Mouse (Mus musculus) forebrain, embryonic 10.5 days (tissue): Measurements from ENCODE around the gene Cyct. TPM values are rescaled to one million over a fixed set of nuclear protein-coding genes. Genes with fewer than 3 reads are reported as not detected.

ENCODE experiments used
- DNase-seq: peaks from one replicate; pipeline ENCODE4 v3.0.0-alpha.2; 2017; ENCODE audit warnings: low spot score; ENCODE audit errors: extremely low spot score
- H3K27ac ChIP-seq: fragments of 300-500 bp; sonication (generic); 2 replicates; pipeline ENCODE4 v1.5.1; 2016; ENCODE audit warnings: mild to moderate bottlenecking
- H3K27me3 ChIP-seq: fragments of 300-500 bp; sonication (generic); 2 replicates; pipeline ENCODE4 v1.6.1; 2016; ENCODE audit warnings: mild to moderate bottlenecking; ENCODE audit not compliant: poor library complexity, severe bottlenecking
- H3K36me3 ChIP-seq: fragments of 300-500 bp; sonication (generic); replicated peaks from 2 replicates; pipeline ENCODE4 v1.6.1; 2016; ENCODE audit warnings: mild to moderate bottlenecking, moderate library complexity
- H3K4me1 ChIP-seq: fragments of 300-500 bp; sonication (generic); 2 replicates; pipeline ENCODE4 v1.6.1; 2016
- H3K4me3 ChIP-seq: fragments of 300-500 bp; sonication (generic); 2 replicates; pipeline ENCODE4 v1.5.1; 2016; ENCODE audit warnings: mild to moderate bottlenecking, moderate library complexity
- H3K9me3 ChIP-seq: fragments of 300-500 bp; sonication (generic); 2 replicates; pipeline ENCODE4 v1.6.1; 2016; ENCODE audit warnings: mild to moderate bottlenecking, moderate library complexity
- WGBS: fragments of 180-500 bp; shearing (Covaris S2); methylation state at CpG from one replicate; pipeline ENCODE4 v1.1.7; 2016; 5-methylcytosine and 5-hydroxymethylcytosine counted together
- microRNA-seq: library from miRNA; unstranded; fragments of <30 nt; microRNA quantifications from one replicate; pipeline ENCODE4, GENCODE M21; 2017
- polyA plus RNA-seq: library from polyadenylated mRNA; unstranded; fragments of >200 nt; fragmentation: Nextera tagmentation; extraction: Ambion mirVana; gene quantifications from 2 replicates; pipeline ENCODE4 v1.2.1, GENCODE M21; 2016

The Cyct gene
- polyA plus RNA-seq, 1 experiment from 2014 or later, result not detected

DNA sequence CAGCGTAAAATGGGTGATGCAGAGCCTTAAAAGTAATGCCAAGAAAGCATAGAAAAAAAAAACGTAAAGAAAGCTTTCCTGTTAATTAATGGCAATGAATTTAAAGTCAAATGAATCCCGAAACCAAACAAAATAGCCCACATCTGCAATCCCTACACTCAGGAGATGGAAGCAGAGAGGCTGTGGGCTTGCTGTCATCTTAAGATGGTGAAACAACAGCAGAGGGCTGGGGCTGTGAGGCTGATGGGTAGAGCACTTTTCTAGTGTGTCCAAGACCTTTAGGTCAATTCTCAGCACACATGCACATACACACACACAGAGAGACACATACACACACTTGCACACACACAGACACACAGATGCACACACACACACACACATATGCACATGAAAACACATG is 34.1 kb downstream of the Cyct start:
- Histone ChIP-seq H3K9me3 (no peaks in the 10 kb centered on the region), H3K4me1 (peaks cover 12% of the 10 kb centered on the region), H3K27ac (no peak overlapping the region), H3K4me3 (no peak overlapping the region), H3K27me3 (peaks cover 5% of the 10 kb centered on the region; the same call in 1 of the 2 replicates), H3K36me3 (no peaks in the 10 kb centered on the region)
- 92% methylated on average over 3 of the region's 3 CpGs for WGBS
- DNase-seq, result no peak

DNA sequence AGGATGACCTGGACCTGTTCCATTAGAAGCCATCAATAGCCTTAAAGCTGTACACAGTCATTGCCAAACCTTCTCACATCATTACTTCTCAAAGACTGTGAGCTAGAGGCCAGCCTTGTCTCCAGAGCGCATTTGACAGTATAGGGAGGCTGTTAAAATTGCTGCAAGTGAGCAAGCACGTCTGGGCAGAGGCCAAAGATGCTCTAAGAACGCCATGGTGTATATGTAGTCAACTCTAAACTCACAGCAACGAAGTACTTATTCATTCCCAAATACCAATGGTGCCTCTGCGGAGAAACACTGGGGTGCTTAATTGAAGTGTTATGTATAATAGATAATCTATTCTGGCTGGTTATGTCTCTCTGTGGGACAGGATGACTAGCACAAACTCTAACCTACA is 35.8 kb downstream of the Cyct start:
- Histone ChIP-seq H3K9me3 (no peaks in the 10 kb centered on the region), H3K4me1 (peaks cover 18% of the 10 kb centered on the region), H3K27ac (no peak overlapping the region), H3K27me3 (peaks cover 5% of the 10 kb centered on the region; the same call in 1 of the 2 replicates), H3K36me3 (no peaks in the 10 kb centered on the region), H3K4me3 (no peak overlapping the region)
- 91% methylated on average over 5 of the region's 5 CpGs for WGBS
- no peak for DNase-seq

DNA sequence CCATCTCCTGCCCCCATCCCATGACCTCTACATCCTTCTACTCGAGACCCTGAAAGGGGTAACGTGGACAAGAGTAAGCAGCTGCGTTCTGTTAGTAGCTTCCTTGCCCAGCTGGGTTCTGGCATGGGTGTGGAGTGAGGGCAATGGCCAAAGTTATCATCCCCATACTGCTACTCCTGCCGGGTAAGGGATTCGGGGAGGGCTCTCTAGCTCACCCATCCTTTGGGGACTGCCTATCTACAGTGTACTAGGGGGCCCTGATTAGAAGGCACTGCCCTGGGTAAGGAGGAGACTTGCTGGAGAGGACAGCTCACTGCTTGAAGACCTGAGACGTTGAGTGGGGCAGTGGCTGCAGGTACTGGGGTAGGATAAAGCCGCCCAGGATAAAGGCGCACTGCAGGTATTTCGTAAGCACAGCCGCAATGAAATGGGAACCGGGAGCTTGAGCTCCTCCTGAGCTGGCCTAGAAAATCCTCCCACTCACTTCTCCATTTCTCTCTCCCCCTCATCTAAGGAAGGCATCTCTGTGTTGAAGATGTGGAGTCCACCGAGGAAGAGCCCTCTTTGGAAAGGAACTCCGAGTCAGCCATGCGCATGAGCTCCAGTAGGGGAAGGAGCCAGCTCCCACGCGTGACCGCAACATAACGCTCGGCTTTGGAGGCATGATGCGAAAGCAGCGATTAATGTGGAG is 36.9 kb downstream of the Cyct start:
- WGBS, result 86% methylated on average over 21 of the region's 21 CpGs
- DNase-seq, result no peak
- Histone ChIP-seq H3K4me1 (peaks cover 12% of the 10 kb centered on the region; the same call in 1 of the 2 replicates), H3K4me3 (no peak overlapping the region), H3K27ac (no peak overlapping the region), H3K36me3 (no peaks in the 10 kb centered on the region), H3K9me3 (no peaks in the 10 kb centered on the region), H3K27me3 (peaks cover 14% of the 10 kb centered on the region; the same call in 1 of the 2 replicates)

DNA sequence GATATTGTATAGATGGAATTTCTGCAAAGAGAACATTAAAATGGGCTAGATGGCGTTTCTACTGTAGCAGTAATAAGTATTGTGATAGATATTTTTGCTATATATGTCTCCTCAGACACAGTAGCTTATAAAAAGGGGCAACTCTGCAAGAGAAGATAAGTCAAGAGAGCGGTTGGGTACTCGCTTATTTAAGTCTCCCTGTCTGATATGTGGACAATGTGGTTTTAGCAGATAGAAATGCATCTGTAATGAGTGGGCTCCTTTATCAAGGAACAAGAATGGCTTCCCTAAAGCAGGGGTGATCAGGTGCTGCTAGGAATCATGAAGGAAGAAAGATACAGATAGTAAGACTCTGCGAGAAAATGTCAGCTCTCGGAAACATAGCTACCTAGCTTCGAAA is 39.9 kb downstream of the Cyct start:
- DNase-seq, result no peak
- peaks cover 14% of the 10 kb centered on the region; the same call in 1 of the 2 replicates for H3K27me3 ChIP-seq
- no peaks in the 10 kb centered on the region for H3K9me3 ChIP-seq
- no peak overlapping the region for H3K4me3 ChIP-seq
- WGBS, result 85% methylated on average over 6 of the region's 6 CpGs
- H3K27ac ChIP-seq, result no peak overlapping the region
- H3K4me1 ChIP-seq, result peaks cover 12% of the 10 kb centered on the region; the same call in 1 of the 2 replicates
- no peaks in the 10 kb centered on the region for H3K36me3 ChIP-seq

DNA sequence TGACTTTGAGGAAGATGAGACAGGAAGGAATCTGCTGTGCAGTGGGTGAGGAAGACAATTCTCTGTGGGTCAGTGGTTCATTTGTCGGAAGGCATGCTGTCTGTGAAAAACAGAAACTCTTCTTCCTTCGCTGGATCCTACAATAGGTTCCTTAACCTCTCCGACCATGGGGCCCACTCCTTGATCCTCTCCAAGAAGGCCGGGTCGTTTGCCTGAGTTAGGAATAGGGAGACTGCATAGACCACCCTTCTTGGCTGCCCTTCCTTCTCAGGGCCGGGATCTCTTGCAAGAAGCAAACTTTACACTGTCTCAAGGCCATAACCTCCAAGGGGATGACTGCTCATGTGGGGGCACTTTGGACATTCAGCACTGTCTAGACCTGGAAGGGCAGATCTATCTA is 41.0 kb downstream of the Cyct start:
- peaks cover 14% of the 10 kb centered on the region; the same call in 1 of the 2 replicates for H3K27me3 ChIP-seq
- no peaks in the 10 kb centered on the region for H3K9me3 ChIP-seq
- no peak overlapping the region for H3K4me3 ChIP-seq
- H3K4me1 ChIP-seq, result peaks cover 12% of the 10 kb centered on the region; the same call in 1 of the 2 replicates
- 89% methylated on average over 6 of the region's 6 CpGs for WGBS
- H3K27ac ChIP-seq, result no peak overlapping the region
- no peaks in the 10 kb centered on the region for H3K36me3 ChIP-seq
- no peak for DNase-seq

Small RNA genes within 50 kb of the gene (microRNA-seq; reads per million reads assigned to microRNA genes)
- not detected for gene Gm44337

Other genes with a start within 250 kb of the Cyct start
- 0.05 and 0.16 TPM in 2 replicates for gene Pde11a, start 21.7 kb downstream of the Cyct start, polyA plus RNA-seq
- 15.6 and 19.1 TPM in 2 replicates for gene Rbm45, start 9.5 kb upstream of the Cyct start, polyA plus RNA-seq
- 10.4 and 11.5 TPM in 2 replicates for gene Osbpl6, start 46.1 kb upstream of the Cyct start, polyA plus RNA-seq